Mouse (Mus musculus) thymus, adult 2 months (tissue): ENCODE data around the gene Dennd5a.

Source experiments
- CTCF ChIP-seq: fragments of 200-500 bp; IDR thresholded peaks from 2 replicates; pipeline ENCODE4 v1.5.1; 2012; ENCODE audit warnings: mild to moderate bottlenecking, control low read depth, low read length, moderate library complexity, borderline replicate concordance; ENCODE audit not compliant: control insufficient read depth, poor library complexity, insufficient read depth; ENCODE audit errors: extremely low read depth
- POLR2A ChIP-seq: fragments of 200-500 bp; IDR thresholded peaks from 2 replicates; pipeline ENCODE4 v1.6.1; 2012; ENCODE audit warnings: mild to moderate bottlenecking, low read length, control low read depth, moderate library complexity; ENCODE audit not compliant: control insufficient read depth, poor library complexity, insufficient read depth; ENCODE audit errors: extremely low read depth

DNA sequence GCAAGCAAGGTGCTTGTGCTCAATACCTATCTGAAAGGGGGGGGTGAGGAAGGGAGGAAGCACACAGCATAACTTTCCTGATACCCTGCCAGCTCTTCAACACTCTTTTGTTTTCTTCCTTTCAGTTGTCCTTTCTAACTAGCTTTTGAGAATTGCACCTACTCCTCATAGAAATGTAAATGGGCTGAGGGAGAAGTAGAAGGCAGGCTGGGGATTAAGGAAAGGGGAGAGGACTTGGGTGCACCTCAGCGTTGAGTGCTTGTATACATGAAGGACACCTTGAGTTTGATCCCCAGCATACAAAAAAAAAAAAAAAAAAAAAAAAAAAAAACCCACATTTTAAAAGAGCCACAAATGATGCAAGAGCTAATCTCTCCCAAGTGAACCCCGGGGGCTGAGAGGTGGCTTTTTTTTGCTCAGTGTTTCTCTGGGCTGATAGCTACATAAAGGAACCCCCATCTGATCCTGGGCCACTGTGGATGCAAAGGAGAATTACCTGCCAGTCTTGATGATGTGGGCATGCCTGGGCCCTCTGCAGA, 78.6 kb downstream of the Dennd5a start:
- TF ChIP-seq CTCF (no peak), POLR2A (no peak)
